Comparison of ENCODE assay signal across 16 mouse cellular contexts in the genomic region with DNA sequence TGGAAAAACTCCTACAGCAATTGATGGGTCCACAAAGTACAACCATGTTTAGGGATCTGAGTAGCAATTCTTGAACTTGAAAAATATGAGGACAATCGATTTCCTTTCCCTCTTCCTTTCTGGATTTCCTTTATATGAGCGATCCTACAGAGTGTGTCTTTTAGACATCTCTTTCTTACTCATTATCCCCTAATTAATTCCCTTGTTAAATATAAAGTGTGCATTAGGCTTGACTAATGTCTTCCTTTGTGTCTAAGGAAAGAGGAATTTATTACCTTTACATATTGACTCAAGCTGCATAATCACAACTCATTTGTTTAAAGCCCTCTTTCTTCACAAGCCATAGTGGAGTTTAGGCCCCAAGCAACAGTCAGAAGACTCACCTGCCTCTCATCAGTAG.
"Had no signal": no experiment of that assay in that cellular context is flagged by ENCODE, and none has a peak within 500 bp of the region (broad histone marks: within the 10 kb centered on the region; RNA-seq: fewer than 3 reads in every experiment).

No protein-coding gene starts in this region.

- H3K9ac ChIP-seq: kidney, embryonic 15.5 days; limb, embryonic 15.5 days; liver, embryonic 12.5 days; lung, embryonic 14.5 days; neural tube, embryonic 12.5 days; stomach, embryonic 15.5 days had no signal

- H3K27ac ChIP-seq: kidney, embryonic 15.5 days; limb, embryonic 15.5 days; liver, embryonic 12.5 days; midbrain, embryonic 10.5 days; neural tube, embryonic 12.5 days; stomach, embryonic 15.5 days had no signal

- DNase-seq: kidney, adult 2 months; kidney, postnatal 14 days; layer of hippocampus, postnatal 36 days; lung, embryonic 14.5 days; lung, postnatal 10 days; lung, postnatal 4 days; right cerebral cortex, adult 18-20 months; thymus, adult 2 months; thymus, postnatal 25 days had no signal

- H3K36me3 ChIP-seq: kidney, embryonic 15.5 days; limb, embryonic 15.5 days; liver, embryonic 12.5 days; midbrain, embryonic 10.5 days; neural tube, embryonic 12.5 days; stomach, embryonic 15.5 days had no signal

- H3K27me3 ChIP-seq: kidney, embryonic 15.5 days; limb, embryonic 15.5 days; liver, embryonic 12.5 days; neural tube, embryonic 12.5 days; stomach, embryonic 15.5 days had no signal

- H3K9me3 ChIP-seq: kidney, embryonic 15.5 days; limb, embryonic 15.5 days; liver, embryonic 12.5 days; midbrain, embryonic 10.5 days; neural tube, embryonic 12.5 days; stomach, embryonic 15.5 days had no signal

- H3K4me2 ChIP-seq: kidney, embryonic 15.5 days; limb, embryonic 15.5 days; liver, embryonic 12.5 days; lung, embryonic 14.5 days; neural tube, embryonic 12.5 days; stomach, embryonic 15.5 days had no signal

- ATAC-seq: liver, embryonic 12.5 days had no signal

- H3K4me3 ChIP-seq: kidney, embryonic 15.5 days; limb, embryonic 15.5 days; liver, embryonic 12.5 days; midbrain, embryonic 10.5 days; myocyte; neural tube, embryonic 12.5 days; stomach, embryonic 15.5 days had no signal

- H3K4me1 ChIP-seq: kidney, embryonic 15.5 days; limb, embryonic 15.5 days; liver, embryonic 12.5 days; midbrain, embryonic 10.5 days; neural tube, embryonic 12.5 days; stomach, embryonic 15.5 days had no signal
